In genomic region chr10:87858939-87859338, GRCm38 (mm10) we compare ENCODE assay signal across 8 mouse cellular contexts. TPM values are rescaled to one million over a fixed set of nuclear protein-coding genes. Genes with fewer than 3 reads are reported as not detected.
DNase-seq lines count a peak whose midpoint lies in the region; ATAC-seq lines count a peak whose summit lies in the region.

No protein-coding gene starts in this region.

- peaks cover 91% of the 10 kb centered on the region for H3K4me1 ChIP-seq in embryonic facial prominence, embryonic 10.5 days
- peaks cover 80% of the 10 kb centered on the region for H3K4me1 ChIP-seq in limb, embryonic 13.5 days
- H3K4me1 ChIP-seq in neural tube, embryonic 14.5 days (ENCODE audit: control insufficient read depth, insufficient read depth, low read length), result peaks cover 5% of the 10 kb centered on the region; the same call in 1 of the 2 replicates

- H3K9me3 ChIP-seq in embryonic facial prominence, embryonic 10.5 days, result no peaks in the 10 kb centered on the region
- H3K9me3 ChIP-seq in limb, embryonic 13.5 days, result no peaks in the 10 kb centered on the region
- no peaks in the 10 kb centered on the region for H3K9me3 ChIP-seq in neural tube, embryonic 14.5 days (ENCODE audit: control insufficient read depth, low read length)

- H3K27ac ChIP-seq in embryonic facial prominence, embryonic 10.5 days (replicated peaks), result peak overlapping the region; percentile 91
- H3K27ac ChIP-seq in limb, embryonic 13.5 days, result peak overlapping the region; percentile 91
- H3K27ac ChIP-seq in neural tube, embryonic 14.5 days (ENCODE audit: low read depth, low read length), result no peak overlapping the region

- intact Hi-C loops in heart, postnatal 14 days (cut with DNase I), result loop anchor here (5.0 kb wide), 3 partner anchors 208 to 468 kb away; no protein-coding TSS in a partner anchor

- H3K27me3 ChIP-seq in embryonic facial prominence, embryonic 10.5 days (replicated peaks; ENCODE audit: low read depth, poor library complexity, severe bottlenecking), result no peaks in the 10 kb centered on the region
- peaks cover 45% of the 10 kb centered on the region for H3K27me3 ChIP-seq in limb, embryonic 13.5 days
- no peaks in the 10 kb centered on the region for H3K27me3 ChIP-seq in neural tube, embryonic 14.5 days (ENCODE audit: control insufficient read depth, insufficient read depth, low read length)

- peak overlapping the region; percentile 82 for H3K4me2 ChIP-seq in limb, embryonic 13.5 days (replicated peaks)
- H3K4me2 ChIP-seq in neural tube, embryonic 14.5 days (ENCODE audit: low read depth, low read length), result peak overlapping the region; percentile 65; the same call in 1 of the 2 replicates

- H3K4me3 ChIP-seq in embryonic facial prominence, embryonic 10.5 days, result peak overlapping the region; percentile 62
- peak overlapping the region; percentile 52 for H3K4me3 ChIP-seq in limb, embryonic 13.5 days
- H3K4me3 ChIP-seq in neural tube, embryonic 14.5 days (ENCODE audit: low read depth, low read length), result peak overlapping the region; percentile 35; the same call in 1 of the 2 replicates

- H3K9ac ChIP-seq in limb, embryonic 13.5 days, result peak overlapping the region; percentile 68; the same call in 1 of the 2 replicates
- no peak overlapping the region for H3K9ac ChIP-seq in neural tube, embryonic 14.5 days (replicated peaks; ENCODE audit: low read depth, low read length)

- peak; percentile 60; the same call in 1 of the 2 replicates for ATAC-seq in frontal cortex, adult (ENCODE audit: low TSS enrichment)
- ATAC-seq in limb, embryonic 13.5 days (ENCODE audit: low FRiP score, low read depth), result peak; percentile 25; the same call in 1 of the 2 replicates
- no peak for ATAC-seq in neural tube, embryonic 14.5 days (ENCODE audit: low read depth)

- no peak for DNase-seq in frontal cortex, postnatal 10 days (ENCODE audit: low spot score in 2 of 2)
- peak; percentile 34 for DNase-seq in embryonic facial prominence, embryonic 10.5 days (ENCODE audit: low spot score)
- peak; percentile 23 to 62 for DNase-seq in heart, postnatal 14 days
- no peak for DNase-seq in layer of hippocampus, postnatal 36 days
- DNase-seq in layer of hippocampus, adult 8-10 months (ENCODE audit: low spot score in 2 of 2), result no peak

- WGBS in embryonic facial prominence, embryonic 10.5 days, result 31% methylated on average over 6 of the region's 6 CpGs
- 17% methylated on average over 6 of the region's 6 CpGs for WGBS in limb, embryonic 13.5 days
- 53% methylated on average over 6 of the region's 6 CpGs for WGBS in neural tube, embryonic 14.5 days

- no peaks in the 10 kb centered on the region for H3K36me3 ChIP-seq in embryonic facial prominence, embryonic 10.5 days (replicated peaks)
- no peaks in the 10 kb centered on the region for H3K36me3 ChIP-seq in limb, embryonic 13.5 days
- no peaks in the 10 kb centered on the region for H3K36me3 ChIP-seq in neural tube, embryonic 14.5 days (ENCODE audit: control insufficient read depth, insufficient read depth, low read length)

RNA-seq across cellular contexts. Expression of gene Igf1, which starts 0.9 kb away (rescaled TPM):
- polyA plus RNA-seq in embryonic facial prominence, embryonic 10.5 days (2016; fragmentation: Nextera tagmentation; extraction: Ambion mirVana), result 38.0 and 48.9 TPM in 2 replicates
- total RNA-seq in heart, postnatal 14 days (2021), result 10 to 100 TPM; 26.7 to 28.4 TPM
- 54.7 and 58.5 TPM in 2 replicates for polyA plus RNA-seq in limb, embryonic 13.5 days (2015; fragmentation: Nextera tagmentation; extraction: Ambion mirVana)
- polyA plus RNA-seq in neural tube, embryonic 14.5 days (2014; fragmentation: Nextera tagmentation; extraction: Ambion mirVana), result 25.7 and 31.1 TPM in 2 replicates
- total RNA-seq in layer of hippocampus, postnatal 36 days (2021), result 1 to 10 TPM; 8.0 TPM
- total RNA-seq in layer of hippocampus, adult 8-10 months (2022), result 10 to 100 TPM in 2 of 4 experiments, 1 to 10 TPM in 2; 7.2 to 24.8 (median 12.2) TPM

Comparison
In these comparisons a context has a peak if more than half of its experiments do, and no peak if none do; other contexts are left out.
1. DNase-seq: peak in embryonic facial prominence, embryonic 10.5 days (single experiment) and heart, postnatal 14 days (2 of 2); none in frontal cortex, postnatal 10 days (0 of 2), layer of hippocampus, postnatal 36 days (0 of 2) and layer of hippocampus, adult 8-10 months (0 of 2).
2. Peak in every context shown above with its lines, with median percentiles within 50 percentile points of each other: H3K4me3 ChIP-seq.